Mouse (Mus musculus) spleen, postnatal 14 days (tissue): ENCODE measurements around the gene Actl6b.

Experiments used
- DNase-seq, 2 experiments: peaks; one replicate each; pipeline ENCODE4 v3.0.0; 2021 to 2022; ENCODE audit warnings: low spot score in 2 of 2

Actl6b gene

GRCm38 (mm10) chr5:137562965-137563364 is 9.6 kb downstream of the Actl6b start:
- DNase-seq, result no peak

DNA sequence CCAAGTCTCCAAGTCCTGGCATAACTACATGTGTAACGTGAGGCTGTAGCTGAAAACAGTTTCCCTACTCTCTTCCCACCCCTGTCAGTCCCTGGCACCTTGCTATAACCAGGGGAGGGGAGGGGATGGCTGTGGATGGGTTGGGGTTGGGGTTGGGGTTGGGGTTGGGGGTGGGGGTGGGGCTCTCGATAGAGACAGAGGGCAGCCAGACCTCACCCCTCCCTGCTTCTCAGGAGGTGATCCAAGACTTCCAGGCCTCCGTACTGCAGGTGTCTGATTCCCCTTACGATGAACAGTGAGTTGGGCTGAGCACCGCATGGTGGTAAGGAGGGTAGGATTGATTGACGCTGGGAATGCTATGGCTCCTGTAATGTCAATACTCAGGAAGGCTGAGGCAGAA is 12.4 kb downstream of the Actl6b start:
- DNase-seq, result no peak

DNA sequence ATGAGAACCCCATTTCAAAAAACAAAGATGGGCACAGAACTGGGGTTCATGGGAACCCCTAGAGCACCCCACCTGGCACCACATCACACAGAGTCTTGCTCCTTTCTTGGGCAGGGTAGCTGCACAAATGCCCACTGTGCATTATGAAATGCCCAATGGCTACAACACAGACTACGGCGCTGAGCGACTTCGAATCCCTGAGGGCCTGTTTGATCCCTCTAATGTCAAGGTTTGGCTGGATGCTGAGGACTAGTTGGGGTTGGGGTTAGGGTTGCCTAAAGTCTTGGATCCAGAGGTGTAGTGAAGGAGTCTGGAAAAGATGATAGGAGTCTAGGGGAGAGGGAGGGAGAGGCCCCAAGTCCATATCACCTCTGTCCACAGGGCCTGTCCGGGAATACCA is 13.1 kb downstream of the Actl6b start:
- no peak for DNase-seq

- DNase-seq, result no peak
These were observed 15.0 kb downstream of the Actl6b start for GRCm38 (mm10) chr5:137568223-137568798.

DNA sequence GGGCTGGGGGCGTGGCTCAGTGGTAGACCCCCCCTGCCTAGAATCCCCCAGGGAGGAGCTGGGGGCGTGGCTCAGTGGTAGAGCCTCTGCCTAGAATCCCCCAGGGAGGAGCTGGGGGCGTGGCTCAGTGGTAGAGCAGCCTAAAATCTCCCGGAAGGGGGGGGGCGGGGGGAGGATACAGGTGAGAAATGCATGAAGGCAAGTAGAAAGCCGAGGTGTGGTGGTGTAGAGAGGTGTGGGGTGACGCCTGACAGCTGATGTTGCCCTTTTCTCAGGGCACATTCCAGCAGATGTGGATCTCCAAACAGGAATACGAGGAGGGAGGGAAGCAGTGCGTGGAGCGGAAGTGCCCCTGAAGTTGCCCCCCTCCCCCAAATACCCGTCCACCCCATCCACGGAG is 15.7 kb downstream of the Actl6b start:
- no peak for DNase-seq

- DNase-seq, result peak; percentile 71 to 74
These were observed 16.3 kb downstream of the Actl6b start, which contains the start of gene Tfr2 for GRCm38 (mm10) chr5:137569665-137570064. Tfr2 (plus strand) TSS chr5:137569840.

- no peak for DNase-seq
These were observed 16.9 kb downstream of the Actl6b start for GRCm38 (mm10) chr5:137570181-137570580.

GRCm38 (mm10) chr5:137570691-137571586 is 17.6 kb downstream of the Actl6b start:
- peak; percentile 43 to 45 for DNase-seq

- DNase-seq, result no peak
These were observed 21.2 kb downstream of the Actl6b start for GRCm38 (mm10) chr5:137574470-137574901.

GRCm38 (mm10) chr5:137580246-137580645 is 26.9 kb downstream of the Actl6b start:
- DNase-seq, result no peak

GRCm38 (mm10) chr5:137582702-137583101 is 29.4 kb downstream of the Actl6b start:
- no peak for DNase-seq

DNA sequence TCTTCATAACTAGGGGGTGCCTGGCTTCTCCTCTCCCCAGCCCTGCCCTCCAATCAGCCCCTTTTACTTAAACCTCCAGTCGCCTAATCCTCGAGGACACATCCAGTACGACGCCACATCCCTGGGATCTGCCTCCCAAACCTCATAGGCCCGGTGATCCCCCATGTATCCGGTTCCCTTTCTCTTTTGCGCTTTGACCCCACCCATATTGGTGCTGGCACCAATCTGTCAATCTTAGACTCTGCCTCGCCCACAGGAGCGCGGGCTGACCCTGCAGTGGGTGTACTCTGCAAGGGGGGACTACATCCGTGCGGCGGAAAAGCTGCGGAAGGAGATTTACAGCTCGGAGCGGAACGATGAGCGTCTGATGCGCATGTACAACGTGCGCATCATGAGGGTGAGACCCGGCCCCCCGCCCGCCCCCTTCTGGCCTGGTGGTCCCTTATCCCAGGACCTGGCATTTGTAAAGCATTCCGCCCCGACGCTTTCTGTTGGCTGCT is 30.4 kb downstream of the Actl6b start:
- no peak for DNase-seq

GRCm38 (mm10) chr5:137584976-137585375 is 31.7 kb downstream of the Actl6b start:
- peak; percentile 52 to 65 for DNase-seq

- no peak for DNase-seq
These were observed 37.2 kb downstream of the Actl6b start for GRCm38 (mm10) chr5:137590507-137590906.

GRCm38 (mm10) chr5:137595921-137596320 is 42.6 kb downstream of the Actl6b start:
- DNase-seq, result no peak

- DNase-seq, result no peak
These were observed 43.4 kb downstream of the Actl6b start for GRCm38 (mm10) chr5:137596601-137597261.

DNA sequence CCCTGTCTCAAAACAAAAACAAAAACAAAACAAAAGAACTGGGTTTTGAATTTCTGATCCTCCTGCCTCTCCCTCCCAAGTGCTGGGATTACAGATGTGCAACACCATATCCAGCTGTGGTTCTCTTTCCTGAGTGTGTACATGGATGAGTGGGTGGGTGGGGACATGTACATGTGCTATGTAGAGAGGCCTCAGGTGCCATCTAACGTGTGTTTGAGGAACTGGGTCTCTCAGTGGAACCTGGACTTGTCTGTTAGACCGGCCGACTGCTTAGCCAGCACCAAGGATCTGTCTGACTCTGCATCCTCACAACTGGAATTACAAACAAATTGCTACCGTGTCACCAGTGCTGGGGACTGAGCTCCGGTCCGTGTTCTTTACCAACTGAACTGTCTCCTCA is 44.3 kb downstream of the Actl6b start:
- no peak for DNase-seq

DNA sequence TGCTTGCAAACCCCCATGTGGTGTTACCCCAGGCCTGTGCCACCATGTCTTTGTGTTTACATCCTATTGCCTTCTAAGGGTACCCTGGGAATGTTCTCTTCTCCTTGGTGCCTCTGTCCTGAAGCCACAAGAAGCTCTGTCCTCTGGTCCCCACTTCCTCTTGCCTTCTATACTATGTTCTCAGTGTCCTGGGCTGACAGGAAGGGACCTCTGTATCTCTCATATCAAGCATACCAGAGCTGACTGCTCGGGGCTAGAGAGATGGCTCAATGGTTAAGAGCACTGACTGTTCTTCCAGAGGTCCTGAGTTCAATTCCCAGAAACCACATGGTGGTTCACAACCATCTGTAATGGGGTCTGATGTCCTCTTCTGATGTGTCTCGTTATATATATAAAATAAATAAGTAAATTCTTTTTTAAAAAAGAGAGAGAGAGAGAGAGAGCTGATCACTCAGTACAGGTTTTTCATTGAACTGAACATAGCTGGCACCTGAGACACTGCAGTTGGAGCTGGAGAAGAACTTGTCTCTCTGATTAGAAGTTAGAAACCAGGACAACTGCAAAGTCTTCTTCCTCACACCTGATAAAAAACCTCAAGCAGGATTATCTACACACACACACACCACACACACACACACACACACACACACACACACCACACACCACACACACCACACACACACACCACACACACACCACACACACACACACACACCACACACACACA is 44.9 kb downstream of the Actl6b start:
- DNase-seq, result no peak

DNA sequence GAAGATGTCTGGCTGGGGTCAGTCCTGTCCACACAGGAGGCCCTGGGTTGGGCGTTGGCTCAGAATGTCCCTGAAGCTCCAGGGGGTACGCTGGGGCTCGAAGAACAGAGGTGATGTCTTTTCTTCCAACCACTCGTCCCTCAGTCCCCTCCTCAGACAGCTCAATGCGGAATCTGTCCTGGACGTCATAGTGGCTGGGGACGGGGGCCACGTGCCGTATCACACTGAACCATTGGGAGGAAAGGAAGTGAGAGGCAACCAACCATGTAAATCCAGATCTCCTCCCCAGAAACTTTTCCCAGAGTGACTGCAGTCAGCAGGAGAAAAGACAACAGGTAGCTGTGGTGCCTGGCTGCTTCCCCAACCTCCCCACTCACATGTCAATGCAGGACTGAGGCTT is 46.3 kb downstream of the Actl6b start:
- no peak for DNase-seq

GRCm38 (mm10) chr5:137600281-137600618 is 46.9 kb downstream of the Actl6b start:
- DNase-seq, result no peak

GRCm38 (mm10) chr5:137600619-137601364 is 47.5 kb downstream of the Actl6b start, which contains the start of gene Mospd3:
Mospd3 (minus strand) TSS chr5:137601058.
- peak; percentile 97 for DNase-seq
